Mouse (Mus musculus) liver, embryonic 14.5 days (tissue): Measurements from ENCODE around the gene B3gnt3. TPM values are rescaled to one million over a fixed set of nuclear protein-coding genes. Genes with fewer than 3 reads are reported as not detected.

Source experiments
- ATAC-seq: fragments of 200-750 bp; cut with Nextera tagmentation; 2 replicates; pipeline ENCODE4 v1.8.0; 2017; ENCODE audit warnings: moderate number of reproducible peaks, mild to moderate bottlenecking, moderate library complexity; ENCODE audit not compliant: insufficient read depth
- DNase-seq, 3 experiments: peaks; one replicate each; pipeline ENCODE4 v3.0.0-alpha.2; 2012 to 2013; ENCODE audit warnings: low read depth in 3 of 3, low spot score in 3 of 3
- H3K27ac ChIP-seq: fragments of 300-500 bp; sonication (generic); 2 replicates; pipeline ENCODE4 v1.5.1; 2014; ENCODE audit warnings: moderate library complexity, mild to moderate bottlenecking, control low read depth, inconsistent platforms
- H3K27me3 ChIP-seq: fragments of 300-500 bp; sonication (generic); 2 replicates; pipeline ENCODE4 v1.6.1; 2014; ENCODE audit warnings: mild to moderate bottlenecking, low read length, moderate library complexity; ENCODE audit not compliant: control insufficient read depth, insufficient read depth
- H3K36me3 ChIP-seq: fragments of 300-500 bp; sonication (generic); replicated peaks from 2 replicates; pipeline ENCODE4 v1.6.1; 2014; ENCODE audit warnings: low read depth; ENCODE audit not compliant: control insufficient read depth, insufficient read depth
- H3K4me1 ChIP-seq, 2 experiments: fragments of 200-500 bp in 1 of 2; fragments of 300-500 bp in 1 of 2; sonication (generic) in 1 of 2; replicated peaks; 2 replicates each; pipeline ENCODE4 v1.6.1; 2012 to 2014; ENCODE audit warnings: antibody characterized with exemption in 1 of 2, inconsistent platforms in 1 of 2, low read length in 1 of 2; ENCODE audit not compliant: control insufficient read depth in 2 of 2, insufficient read depth in 2 of 2
- H3K4me2 ChIP-seq: fragments of 300-500 bp; sonication (generic); 2 replicates; pipeline ENCODE4 v1.6.1; 2014; ENCODE audit warnings: low read depth, mild to moderate bottlenecking, control low read depth, moderate library complexity
- H3K4me3 ChIP-seq, 2 experiments: fragments of 200-500 bp in 1 of 2; fragments of 300-500 bp in 1 of 2; sonication (generic) in 1 of 2; 2 replicates each; pipeline ENCODE4 v1.5.1; 2012 to 2014; ENCODE audit warnings: low read depth in 2 of 2, low read length in 2 of 2, mild to moderate bottlenecking in 2 of 2, control low read depth in 1 of 2, inconsistent platforms in 1 of 2, moderate library complexity in 1 of 2; ENCODE audit not compliant: insufficient read depth in 1 of 2
- H3K9ac ChIP-seq: fragments of 300-500 bp; sonication (generic); replicated peaks from 2 replicates; pipeline ENCODE4 v1.6.1; 2014; ENCODE audit warnings: mild to moderate bottlenecking, control low read depth, moderate library complexity
- H3K9me3 ChIP-seq: fragments of 300-500 bp; sonication (generic); 2 replicates; pipeline ENCODE4 v1.6.1; 2016; ENCODE audit warnings: low read length, mixed read lengths; ENCODE audit not compliant: control insufficient read depth
- CTCF ChIP-seq: IDR thresholded peaks from 2 replicates; pipeline ENCODE4 v1.5.1; 2016; ENCODE audit warnings: antibody characterized with exemption, low read depth, control low read depth
- EP300 ChIP-seq: IDR thresholded peaks from 2 replicates; pipeline ENCODE4 v1.6.1; 2016; ENCODE audit warnings: antibody characterized with exemption, low read depth
- WGBS: fragments of 180-500 bp; shearing (Covaris S2); extraction: QIAGEN DNeasy Blood & Tissue Kit; methylation state at CpG from one replicate; pipeline ENCODE4 v1.1.7; 2014; ENCODE audit not compliant: insufficient replicate concordance; 5-methylcytosine and 5-hydroxymethylcytosine counted together
- polyA plus RNA-seq, 2 experiments: library from polyadenylated mRNA; depleted of rRNA in 1 of 2; stranded (reverse) in 1 of 2; unstranded in 1 of 2; fragments of >200 nt; fragmentation: Nextera tagmentation in 1 of 2; extraction: Ambion mirVana in 1 of 2; gene quantifications; 2 replicates each; pipeline versions ENCODE4 v1.2.1 to v1.2.3; 2012 to 2014

Gene B3gnt3
- polyA plus RNA-seq, 2 experiments: 1.8 to 2.2 TPM

DNA sequence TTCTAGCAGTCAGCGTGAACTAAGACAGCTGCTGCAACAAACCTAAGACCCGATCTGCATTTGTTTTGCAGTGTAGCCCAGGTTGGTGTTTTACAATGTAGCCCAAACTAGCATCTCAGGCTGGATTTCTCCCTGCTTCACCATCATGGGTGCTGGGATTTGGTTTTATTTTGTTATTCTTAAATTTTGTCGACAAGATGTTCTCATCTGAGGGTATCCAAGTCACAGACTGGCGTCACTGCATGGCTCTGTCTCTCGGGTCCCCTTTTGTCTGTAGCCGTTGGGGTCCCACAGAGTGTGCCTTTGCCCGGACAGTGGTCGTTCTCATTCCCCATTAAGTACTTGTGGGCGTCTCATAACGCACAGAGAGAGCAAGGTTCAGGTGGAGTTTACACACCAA is 16.9 kb downstream of the B3gnt3 start:
- ATAC-seq: no peak
- DNase-seq: no peak
- Histone ChIP-seq H3K9me3 (no peaks in the 10 kb centered on the region), H3K9ac (no peak overlapping the region), H3K27ac (no peak overlapping the region), H3K4me1 (no peaks in the 10 kb centered on the region), H3K27me3 (peaks cover 40% of the 10 kb centered on the region), H3K4me2 (no peak overlapping the region), H3K36me3 (no peaks in the 10 kb centered on the region), H3K4me3 (no peak overlapping the region)
- 69% methylated on average over 10 of the region's 10 CpGs for WGBS
- TF ChIP-seq CTCF: no peak
- no peak for TF ChIP-seq EP300

DNA sequence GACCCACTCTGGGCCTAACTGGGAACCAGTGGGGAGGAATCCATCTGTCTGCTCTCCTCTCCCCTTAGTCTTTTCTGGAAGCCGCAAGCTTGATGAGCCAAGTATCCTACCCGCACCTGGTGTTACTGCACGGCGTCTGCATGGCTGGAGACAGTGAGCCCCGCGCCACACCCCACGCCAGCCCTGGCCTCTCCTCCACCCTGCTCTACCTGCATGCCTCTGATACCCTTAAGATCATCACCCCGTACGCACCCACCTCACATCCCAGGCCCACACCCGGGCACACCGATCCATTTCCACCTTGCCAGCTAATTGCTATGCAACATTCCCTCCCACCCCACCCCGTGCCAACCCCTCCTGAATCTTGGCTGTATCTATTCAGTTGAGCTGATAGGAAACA is 18.8 kb downstream of the B3gnt3 start:
- no peaks in the 10 kb centered on the region for H3K9me3 ChIP-seq
- H3K4me1 ChIP-seq: no peaks in the 10 kb centered on the region; a peak in 2 of 4 replicates
- no peak overlapping the region for H3K4me2 ChIP-seq
- ATAC-seq (no peak), DNase-seq (no peak)
- H3K27me3 ChIP-seq: peaks cover 21% of the 10 kb centered on the region
- H3K4me3 ChIP-seq: no peak overlapping the region
- TF ChIP-seq CTCF (no peak), EP300 (no peak)
- H3K36me3 ChIP-seq: no peaks in the 10 kb centered on the region
- H3K9ac ChIP-seq: no peak overlapping the region
- 83% methylated on average over 12 of the region's 12 CpGs for WGBS
- H3K27ac ChIP-seq: no peak overlapping the region

DNA sequence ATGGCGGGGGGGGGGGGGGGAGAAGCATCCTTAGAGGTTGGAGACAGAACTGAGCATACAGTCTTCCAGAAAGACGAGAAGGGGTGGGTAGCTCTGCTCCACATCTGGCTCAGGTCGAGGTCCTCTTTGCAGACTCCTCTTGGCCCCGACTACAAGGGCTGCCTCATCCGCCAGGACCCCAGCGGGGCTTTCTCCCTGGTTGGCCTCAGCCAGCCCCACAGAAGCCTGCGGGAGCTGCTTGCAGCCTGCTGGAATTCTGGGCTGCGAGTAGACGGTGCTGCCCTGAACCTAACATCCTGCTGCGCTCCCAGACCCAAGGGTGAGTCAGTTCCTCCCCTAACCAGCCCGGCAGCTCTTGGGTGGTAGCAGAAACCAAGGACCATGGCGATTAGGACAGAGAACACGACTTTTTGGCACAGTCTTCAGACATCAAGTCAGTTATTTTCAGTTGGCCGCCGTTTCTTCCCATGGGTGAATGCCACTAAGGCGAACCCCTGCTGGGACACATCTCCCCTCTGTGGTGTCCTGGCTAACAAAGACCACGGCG is 20.1 kb downstream of the B3gnt3 start:
- no peak for ATAC-seq
- Histone ChIP-seq H3K9ac (no peak overlapping the region), H3K9me3 (no peaks in the 10 kb centered on the region), H3K27ac (no peak overlapping the region), H3K36me3 (no peaks in the 10 kb centered on the region), H3K4me1 (peaks cover 9 to 12% of the 10 kb centered on the region in 2 experiments), H3K4me3 (no peak overlapping the region), H3K27me3 (peaks cover 8% of the 10 kb centered on the region), H3K4me2 (no peak overlapping the region)
- WGBS: 67% methylated on average over 17 of the region's 18 CpGs
- no peak for DNase-seq
- no peak for TF ChIP-seq EP300
- no peak for TF ChIP-seq CTCF

- DNase-seq (no peak), ATAC-seq (no peak)
- no peaks in the 10 kb centered on the region for H3K36me3 ChIP-seq
- TF ChIP-seq CTCF (no peak), EP300 (no peak)
- no peak overlapping the region for H3K9ac ChIP-seq
- no peak overlapping the region for H3K4me2 ChIP-seq
- peaks cover 9 to 16% of the 10 kb centered on the region in 2 experiments for H3K4me1 ChIP-seq
- H3K9me3 ChIP-seq: no peaks in the 10 kb centered on the region
- no peaks in the 10 kb centered on the region; the same call in none of the 2 replicates for H3K27me3 ChIP-seq
- H3K27ac ChIP-seq: no peak overlapping the region
- 64% methylated on average over 21 of the region's 21 CpGs for WGBS
- no peak overlapping the region for H3K4me3 ChIP-seq
Observed at GRCm38 (mm10) chr8:71680471-71680870, 21.1 kb downstream of the B3gnt3 start.

GRCm38 (mm10) chr8:71679550-71680168 is 21.9 kb downstream of the B3gnt3 start:
- no peak overlapping the region for H3K9ac ChIP-seq
- no peak overlapping the region for H3K27ac ChIP-seq
- no peaks in the 10 kb centered on the region for H3K9me3 ChIP-seq
- H3K27me3 ChIP-seq: no peaks in the 10 kb centered on the region; the same call in none of the 2 replicates
- no peaks in the 10 kb centered on the region for H3K36me3 ChIP-seq
- H3K4me1 ChIP-seq: peaks cover 9 to 17% of the 10 kb centered on the region in 2 experiments
- TF ChIP-seq EP300 (no peak), CTCF (no peak)
- WGBS: 70% methylated on average over 43 of the region's 46 CpGs
- H3K4me2 ChIP-seq: peak overlapping the region; percentile 28
- no peak overlapping the region for H3K4me3 ChIP-seq
- no peak for DNase-seq
- ATAC-seq: no peak
